ENCODE assay signal across 9 mouse cellular contexts in genomic region chr17:74394381-74394780, GRCm38 (mm10). TPM values are rescaled to one million over a fixed set of nuclear protein-coding genes. Genes with fewer than 3 reads are reported as not detected.
DNase-seq lines count a peak whose midpoint lies in the region; ATAC-seq and TF ChIP-seq lines count a peak whose summit lies in the region.
"Had no signal": no experiment of that assay in that cellular context is flagged by ENCODE, and none has a peak within 500 bp of the region (broad histone marks: within the 10 kb centered on the region; RNA-seq: fewer than 3 reads in every experiment).

No protein-coding gene starts in this region.

- peaks cover 29% of the 10 kb centered on the region for H3K79me2 ChIP-seq in myocyte (ENCODE audit: control insufficient read depth, insufficient read depth)

- no peaks in the 10 kb centered on the region for H3K36me3 ChIP-seq in forebrain, embryonic 13.5 days (ENCODE audit: poor library complexity, severe bottlenecking)
- H3K36me3 ChIP-seq in forebrain, embryonic 11.5 days (ENCODE audit: control insufficient read depth, insufficient read depth, low read length) = no peaks in the 10 kb centered on the region
- peaks cover 6% of the 10 kb centered on the region; the same call in 1 of the 2 replicates for H3K36me3 ChIP-seq in limb, embryonic 12.5 days
- H3K36me3 ChIP-seq in limb, embryonic 10.5 days = peaks cover 2% of the 10 kb centered on the region; the same call in 1 of the 2 replicates
- H3K36me3 ChIP-seq in myocyte (ENCODE audit: control insufficient read depth, insufficient read depth) = peaks cover 5% of the 10 kb centered on the region

- H3K4me3 ChIP-seq in forebrain, embryonic 13.5 days = no peak overlapping the region
- H3K4me3 ChIP-seq in forebrain, embryonic 11.5 days (ENCODE audit: low read depth, low read length) = no peak overlapping the region
- peak overlapping the region; percentile 92; the same call in 1 of the 2 replicates for H3K4me3 ChIP-seq in limb, embryonic 12.5 days (replicated peaks)
- no peak overlapping the region; the same call in 1 of the 2 replicates for H3K4me3 ChIP-seq in limb, embryonic 10.5 days
- H3K4me3 ChIP-seq in myocyte = peak overlapping the region; percentile 92

- no peak overlapping the region for H3K27ac ChIP-seq in forebrain, embryonic 13.5 days
- no peak overlapping the region for H3K27ac ChIP-seq in forebrain, embryonic 11.5 days (ENCODE audit: low read depth, low read length)
- no peak overlapping the region for H3K27ac ChIP-seq in limb, embryonic 12.5 days
- H3K27ac ChIP-seq in limb, embryonic 10.5 days = no peak overlapping the region

- H3K9ac ChIP-seq in forebrain, embryonic 13.5 days = no peak overlapping the region
- H3K9ac ChIP-seq in forebrain, embryonic 11.5 days (ENCODE audit: low read length) = no peak overlapping the region
- no peak overlapping the region for H3K9ac ChIP-seq in limb, embryonic 12.5 days (replicated peaks)

- no peak overlapping the region for H3ac ChIP-seq in myocyte (ENCODE audit: control insufficient read depth, insufficient read length)

- H3K4me2 ChIP-seq in forebrain, embryonic 13.5 days = 0 out of 2 replicates have a peak overlapping the region, but pooled peaks have one; percentile 72
- H3K4me2 ChIP-seq in forebrain, embryonic 11.5 days (ENCODE audit: low read depth, low read length, severe bottlenecking) = no peak overlapping the region
- no peak overlapping the region for H3K4me2 ChIP-seq in limb, embryonic 12.5 days
- H3K4me2 ChIP-seq in myocyte (ENCODE audit: low read depth) = peak overlapping the region; percentile 91

- no peaks in the 10 kb centered on the region for H3K27me3 ChIP-seq in forebrain, embryonic 13.5 days
- H3K27me3 ChIP-seq in forebrain, embryonic 11.5 days (ENCODE audit: control insufficient read depth, insufficient read depth, low read length) = no peaks in the 10 kb centered on the region
- no peaks in the 10 kb centered on the region for H3K27me3 ChIP-seq in limb, embryonic 12.5 days
- no peaks in the 10 kb centered on the region for H3K27me3 ChIP-seq in limb, embryonic 10.5 days (ENCODE audit: low read depth, poor library complexity, severe bottlenecking)
- H3K27me3 ChIP-seq in myocyte (ENCODE audit: control insufficient read depth, insufficient read depth, insufficient read length) = no peaks in the 10 kb centered on the region

- peaks cover 14% of the 10 kb centered on the region for H3K4me1 ChIP-seq in forebrain, embryonic 13.5 days
- no peaks in the 10 kb centered on the region; the same call in 1 of the 2 replicates for H3K4me1 ChIP-seq in forebrain, embryonic 11.5 days (replicated peaks; ENCODE audit: control insufficient read depth, insufficient read depth, low read length)
- H3K4me1 ChIP-seq in limb, embryonic 12.5 days (replicated peaks) = peaks cover 9% of the 10 kb centered on the region; the same call in 1 of the 2 replicates
- H3K4me1 ChIP-seq in limb, embryonic 10.5 days = peaks cover 9% of the 10 kb centered on the region

- 75% methylated on average over 2 of the region's 2 CpGs for WGBS in forebrain, embryonic 13.5 days
- 81% methylated on average over 2 of the region's 2 CpGs for WGBS in forebrain, embryonic 11.5 days
- 83% methylated on average over 2 of the region's 2 CpGs for WGBS in limb, embryonic 12.5 days
- 78% methylated on average over 2 of the region's 2 CpGs for WGBS in limb, embryonic 10.5 days

- DNase-seq in forebrain, embryonic 11.5 days (ENCODE audit: low spot score) = no peak
- DNase-seq in limb, embryonic 10.5 days (ENCODE audit: low spot score) = no peak
- no peak for DNase-seq in right cerebral cortex, postnatal 10 days (ENCODE audit: low spot score in 2 of 2)
- DNase-seq in urinary bladder, postnatal 25 days (ENCODE audit: low spot score) = no peak
- DNase-seq: kidney, adult 18-20 months had no signal

- no peak for ATAC-seq in forebrain, embryonic 13.5 days
- no peak for ATAC-seq in forebrain, embryonic 11.5 days (replicated peaks; ENCODE audit: low FRiP score)
- ATAC-seq in limb, embryonic 12.5 days (ENCODE audit: insufficient number of reproducible peaks, insufficient read depth, low FRiP score, low TSS enrichment, low read depth) = no peak
- ATAC-seq in granulocyte monocyte progenitor cell, adult 5-6 weeks (replicated peaks; ENCODE audit: poor library complexity, severe bottlenecking) = peak; percentile 20; the same call in 1 of the 2 replicates

- no peaks in the 10 kb centered on the region for H3K9me3 ChIP-seq in forebrain, embryonic 13.5 days (replicated peaks)
- H3K9me3 ChIP-seq in forebrain, embryonic 11.5 days (ENCODE audit: control insufficient read depth, low read length) = no peaks in the 10 kb centered on the region
- no peaks in the 10 kb centered on the region for H3K9me3 ChIP-seq in limb, embryonic 12.5 days
- no peaks in the 10 kb centered on the region for H3K9me3 ChIP-seq in limb, embryonic 10.5 days (replicated peaks)

- no peak for TF ChIP-seq POLR2A in myocyte (IDR thresholded peaks at IDR 0.05; ENCODE audit: insufficient read length, low read depth)

TF ChIP-seq in myocyte, 11 proteins besides CTCF, POLR2A, EP300 and RAD21:
- TF ChIP-seq MYOD1 (IDR thresholded peaks at IDR 0.05; ENCODE audit: control insufficient read depth in 1 of 3, insufficient read length in 2 of 3, low read depth in 2 of 3) (no peak), CEBPB (IDR thresholded peaks at IDR 0.05; ENCODE audit: insufficient read depth, poor library complexity, severe bottlenecking) (no peak), MYOG (IDR thresholded peaks at IDR 0.05; ENCODE audit: control insufficient read depth in 1 of 3, insufficient read depth in 1 of 3, insufficient read length in 2 of 3, low read depth in 2 of 3) (no peak), USF1 (IDR thresholded peaks at IDR 0.05; ENCODE audit: low read depth) (no peak), E2F4 (IDR thresholded peaks at IDR 0.05; ENCODE audit: insufficient read depth) (no peak), MAX (IDR thresholded peaks at IDR 0.05; ENCODE audit: low read depth) (no peak), POLR2AphosphoS2 (IDR thresholded peaks at IDR 0.05; ENCODE audit: insufficient read length, low read depth) (no peak), REST (IDR thresholded peaks at IDR 0.05; ENCODE audit: insufficient read depth, insufficient read length) (no peak), TCF3 (IDR thresholded peaks at IDR 0.05; ENCODE audit: insufficient read length, low read depth) (no peak), TCF12 (IDR thresholded peaks at IDR 0.05; ENCODE audit: insufficient read depth, poor library complexity, severe bottlenecking) (no peak)

RNA-seq across cellular contexts. Expression of gene Slc30a6, which starts 1.0 kb away (rescaled TPM):
- polyA plus RNA-seq in forebrain, embryonic 13.5 days (2015; fragmentation: Nextera tagmentation; extraction: Ambion mirVana) = 28.8 and 33.2 TPM in 2 replicates
- polyA plus RNA-seq in forebrain, embryonic 11.5 days (2014; fragmentation: Nextera tagmentation; extraction: Ambion mirVana) = 30.6 and 32.1 TPM in 2 replicates
- 41.0 and 41.5 TPM in 2 replicates for polyA plus RNA-seq in limb, embryonic 12.5 days (2016; fragmentation: Nextera tagmentation; extraction: Ambion mirVana)
- polyA plus RNA-seq in limb, embryonic 10.5 days (2016; fragmentation: Nextera tagmentation; extraction: Ambion mirVana) = 38.4 and 39.2 TPM in 2 replicates
- total RNA-seq in granulocyte monocyte progenitor cell, adult 5-6 weeks (2014; fragmentation: Nextera tagmentation) = 4.5 and 15.7 TPM in 2 replicates
- 6.8 and 13.4 TPM in 2 replicates for total RNA-seq in granulocyte monocyte progenitor cell, adult 5-6 weeks (2017)
- 20.7 TPM for polyA plus RNA-seq in myocyte (2012; fragmentation: generic; extraction: Trizol)

RNA-seq across cellular contexts. Expression of gene Spast, which starts 55.6 kb away (rescaled TPM):
- 25.3 and 25.7 TPM in 2 replicates for polyA plus RNA-seq in forebrain, embryonic 13.5 days (2015; fragmentation: Nextera tagmentation; extraction: Ambion mirVana)
- polyA plus RNA-seq in forebrain, embryonic 11.5 days (2014; fragmentation: Nextera tagmentation; extraction: Ambion mirVana) = 41.1 and 45.1 TPM in 2 replicates
- polyA plus RNA-seq in limb, embryonic 12.5 days (2016; fragmentation: Nextera tagmentation; extraction: Ambion mirVana) = 26.0 and 30.7 TPM in 2 replicates
- polyA plus RNA-seq in limb, embryonic 10.5 days (2016; fragmentation: Nextera tagmentation; extraction: Ambion mirVana) = 17.6 and 19.4 TPM in 2 replicates
- total RNA-seq in granulocyte monocyte progenitor cell, adult 5-6 weeks (2014; fragmentation: Nextera tagmentation) = 27.3 and 28.8 TPM in 2 replicates
- 54.7 and 70.0 TPM in 2 replicates for total RNA-seq in granulocyte monocyte progenitor cell, adult 5-6 weeks (2017)
- 14.3 TPM for polyA plus RNA-seq in myocyte (2012; fragmentation: generic; extraction: Trizol)

Comparison
In these comparisons a context has a peak if more than half of its experiments do, and no peak if none do; other contexts are left out.
1. H3K4me2 ChIP-seq: peak in forebrain, embryonic 13.5 days (single experiment) and myocyte (single experiment); none in forebrain, embryonic 11.5 days (single experiment) and limb, embryonic 12.5 days (single experiment).
2. H3K4me3 ChIP-seq: peak in limb, embryonic 12.5 days (single experiment) and myocyte (single experiment); none in forebrain, embryonic 13.5 days (single experiment), forebrain, embryonic 11.5 days (single experiment) and limb, embryonic 10.5 days (single experiment).